Mouse (Mus musculus) thymus, postnatal 4 days (tissue): ENCODE results near the gene Nrxn1.

Experiments used
- DNase-seq: peaks from one replicate; pipeline ENCODE4 v3.0.0; 2021

The Nrxn1 gene

DNA sequence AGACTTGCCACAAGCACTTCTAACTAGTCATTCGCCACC is at the start of gene Nrxn1:
Gene Nrxn1 (minus strand): TSS at position 30 of the 39 bp plus-strand sequence.
- DNase-seq: no peak

GRCm38 (mm10) chr17:91136859-91137258 is 44.0 kb upstream of the Nrxn1 start:
- DNase-seq: no peak

DNA sequence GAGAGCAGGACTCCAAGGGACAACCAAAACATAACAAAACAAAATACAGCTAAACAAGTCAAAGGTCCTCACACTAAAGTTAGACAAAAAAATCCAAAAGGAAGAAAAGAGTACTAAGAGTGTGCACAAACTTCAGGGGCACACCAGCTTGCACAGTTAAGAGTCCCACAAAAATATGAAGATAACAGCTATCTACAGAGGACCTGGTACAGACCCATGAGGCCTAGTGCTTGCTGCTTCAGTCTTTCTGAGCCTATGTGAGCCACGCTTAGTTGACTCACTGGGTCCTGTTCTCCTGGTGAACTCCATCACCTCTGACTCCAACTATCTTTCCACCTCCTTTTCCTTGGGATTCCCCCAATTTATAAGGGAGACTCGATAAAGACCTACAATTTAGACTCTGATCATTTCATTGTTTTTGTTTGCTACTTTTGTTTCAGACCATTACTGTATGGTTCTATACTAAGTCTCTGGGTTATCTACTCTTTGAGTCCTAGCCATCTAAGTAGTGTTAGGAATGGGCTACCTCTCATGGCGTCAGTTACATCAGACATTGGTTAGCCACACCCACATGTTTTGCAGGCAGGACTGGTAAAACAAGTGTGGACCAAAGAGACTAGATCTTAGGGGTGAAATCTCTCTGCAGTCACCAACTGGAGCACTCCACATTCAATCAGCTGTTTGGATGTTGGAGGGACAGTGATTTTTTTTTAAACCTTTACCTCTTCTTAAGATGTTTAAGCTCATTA is 20.2 kb upstream of the Nrxn1 start:
- DNase-seq: no peak

DNA sequence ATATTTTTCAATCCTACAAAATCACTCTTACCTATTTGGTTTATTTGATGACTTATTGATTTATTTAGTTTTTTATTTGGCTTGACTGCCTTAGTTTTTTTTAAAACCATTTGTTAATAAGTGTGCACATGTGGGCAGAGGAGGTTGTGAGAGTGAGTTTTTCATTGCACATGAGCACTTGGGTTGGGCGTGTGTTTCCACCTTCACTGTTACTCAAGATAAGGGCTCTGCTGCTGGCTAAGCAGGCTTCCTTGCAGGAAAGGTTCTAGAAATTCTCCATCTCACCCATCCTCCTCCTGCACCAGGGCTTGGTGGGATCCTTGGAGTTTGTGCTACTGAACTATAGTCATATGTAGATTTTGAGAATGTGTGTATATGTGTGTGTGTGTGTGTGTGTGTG is 19.2 kb upstream of the Nrxn1 start:
- DNase-seq: no peak

DNA sequence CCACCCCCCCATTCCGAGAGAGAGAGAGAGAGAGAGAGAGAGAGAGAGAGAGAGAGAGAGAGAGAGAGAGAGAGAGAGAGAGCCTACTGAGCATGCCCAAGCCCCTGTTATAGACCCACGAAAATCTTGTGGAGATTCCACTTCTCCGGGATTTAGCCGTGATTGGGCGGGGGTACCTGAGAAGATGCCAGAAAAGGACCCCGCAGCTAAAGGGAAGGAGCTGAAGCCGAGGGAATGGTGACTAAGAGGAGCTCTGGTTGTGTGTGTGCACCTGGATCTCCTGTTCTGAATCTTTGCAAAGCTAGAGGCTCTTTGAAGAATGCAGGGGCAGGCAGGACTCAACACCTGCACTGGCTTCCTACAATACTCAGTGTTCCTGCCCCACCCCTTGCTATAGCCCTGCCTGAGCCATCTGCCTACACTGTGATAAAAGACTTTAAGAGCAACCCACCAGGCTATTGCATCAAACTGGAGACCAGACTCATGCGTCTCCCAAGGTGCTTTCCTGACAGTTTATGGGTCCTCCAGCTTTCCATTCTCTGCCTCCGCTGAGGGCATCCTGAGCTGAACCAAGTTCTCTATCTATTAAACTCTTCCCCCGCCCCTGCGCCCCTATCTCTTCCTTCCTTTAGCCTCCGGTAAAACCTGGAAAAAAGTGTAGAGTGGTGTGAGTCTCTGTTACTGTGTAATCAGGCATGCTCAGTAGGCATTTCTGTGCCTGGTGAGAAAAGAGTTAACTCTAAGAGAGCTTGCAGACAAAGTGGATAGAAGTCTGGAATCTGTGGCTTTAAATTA is 407 bp upstream of the Nrxn1 start:
- no peak for DNase-seq

DNA sequence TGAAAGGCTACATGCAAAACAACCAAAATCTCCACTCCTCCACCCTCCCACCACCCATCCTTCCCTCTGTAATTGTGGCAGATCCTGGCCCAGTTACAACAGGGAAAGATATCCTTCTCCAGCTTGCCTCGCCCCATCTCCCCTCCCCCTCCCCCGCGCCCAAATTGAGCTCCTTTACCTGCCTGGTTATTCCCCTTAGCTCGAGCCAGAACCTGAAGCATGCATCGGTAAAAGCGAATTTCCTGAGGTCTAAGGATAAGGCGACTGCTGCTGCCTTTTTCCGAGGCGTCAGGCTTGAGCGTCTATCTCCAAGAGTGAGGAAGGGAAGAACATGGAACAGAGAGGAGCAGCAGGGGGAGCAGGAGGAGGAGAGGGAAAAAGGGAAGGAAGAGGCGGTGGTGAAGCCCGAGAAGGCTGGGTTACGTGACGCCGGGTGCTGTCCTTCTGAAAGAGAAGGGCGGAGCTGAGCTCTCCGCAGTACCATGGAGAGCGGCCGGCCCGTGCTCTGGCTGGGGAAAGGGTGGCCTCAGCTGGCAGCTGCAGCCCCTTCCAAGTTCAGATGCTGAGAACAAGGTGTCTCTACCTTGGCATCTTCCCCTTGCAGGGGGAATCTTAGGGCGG is 340 bp downstream of the Nrxn1 start:
- peak; percentile 13 for DNase-seq

GRCm38 (mm10) chr17:91090631-91091030 is 2.2 kb downstream of the Nrxn1 start:
- no peak for DNase-seq

- no peak for DNase-seq
Measured at GRCm38 (mm10) chr17:91088991-91089390, 3.9 kb downstream of the Nrxn1 start.

DNA sequence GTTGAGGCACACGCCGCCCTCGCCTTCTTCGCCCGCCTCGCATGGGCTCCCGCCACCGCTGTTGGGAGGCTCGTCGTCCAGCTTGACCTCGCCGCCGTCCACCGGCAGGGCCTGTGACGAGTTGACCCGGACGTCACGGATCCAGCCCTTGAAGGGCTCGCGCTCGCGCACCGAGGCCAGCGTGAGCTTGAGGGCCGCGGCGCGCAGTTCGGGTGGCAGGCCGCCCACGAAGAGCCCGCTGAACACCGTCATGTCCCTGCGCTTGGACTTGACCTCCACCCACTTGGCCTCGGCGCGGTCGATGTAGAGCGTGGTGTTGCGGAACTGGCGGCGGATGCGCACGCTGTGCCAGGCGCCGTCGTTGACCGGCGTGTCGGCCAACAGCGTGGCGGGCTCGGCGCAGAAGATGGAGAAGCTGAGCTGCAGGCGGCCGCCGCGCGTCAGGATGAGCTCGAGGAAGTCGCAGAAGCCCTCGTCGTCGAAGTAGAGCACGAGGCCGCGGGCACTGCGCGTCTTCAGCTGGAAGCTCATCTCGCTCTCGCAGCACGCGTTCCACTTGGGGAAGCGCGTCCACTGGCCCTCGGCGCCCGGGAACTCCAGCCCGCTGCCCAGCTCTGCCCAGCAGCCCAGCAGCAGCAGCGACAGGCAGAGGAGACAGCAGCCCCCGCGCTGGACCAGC is 4.7 kb downstream of the Nrxn1 start:
- no peak for DNase-seq

DNA sequence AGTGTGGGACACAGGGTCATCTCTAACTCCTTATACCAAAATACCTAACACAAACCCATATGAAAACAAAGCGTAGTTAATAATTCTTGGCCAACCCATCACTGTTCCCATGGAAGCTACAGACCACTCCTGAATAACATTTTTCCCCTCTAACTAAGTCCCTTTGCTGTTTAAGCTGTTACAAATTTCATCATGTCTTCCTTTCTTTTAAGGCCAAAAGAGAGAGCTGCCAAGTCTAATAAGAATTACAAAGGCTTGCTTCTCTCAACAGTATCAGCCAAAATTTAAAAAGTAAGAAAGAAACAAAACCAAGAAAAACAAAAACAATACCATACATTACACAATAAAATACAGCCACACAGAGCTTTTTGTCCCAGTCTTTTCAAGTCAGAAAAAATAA is 6.5 kb downstream of the Nrxn1 start:
- no peak for DNase-seq

- DNase-seq: no peak
Measured at GRCm38 (mm10) chr17:91085416-91085815, 7.5 kb downstream of the Nrxn1 start.

DNA sequence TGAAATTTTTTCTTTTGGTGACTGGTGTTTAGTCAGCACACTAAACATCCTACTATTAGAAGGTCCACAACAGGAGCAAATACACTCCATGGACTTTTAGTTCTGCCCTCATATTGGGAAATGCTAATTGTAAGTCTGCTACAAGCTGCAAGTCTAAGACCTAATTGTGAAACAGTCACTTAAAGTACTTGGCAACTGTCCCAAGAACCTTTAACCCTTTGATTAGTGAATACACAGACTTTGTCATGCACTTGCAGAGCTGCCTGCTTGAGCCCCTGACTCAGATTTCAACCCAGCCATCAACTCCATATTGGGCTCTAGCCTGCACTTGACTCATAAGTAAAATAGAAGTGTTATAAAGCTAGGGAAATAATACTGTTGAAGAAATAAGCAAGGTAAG is 13.8 kb downstream of the Nrxn1 start:
- DNase-seq: no peak

GRCm38 (mm10) chr17:91074780-91075179 is 18.1 kb downstream of the Nrxn1 start:
- no peak for DNase-seq

DNA sequence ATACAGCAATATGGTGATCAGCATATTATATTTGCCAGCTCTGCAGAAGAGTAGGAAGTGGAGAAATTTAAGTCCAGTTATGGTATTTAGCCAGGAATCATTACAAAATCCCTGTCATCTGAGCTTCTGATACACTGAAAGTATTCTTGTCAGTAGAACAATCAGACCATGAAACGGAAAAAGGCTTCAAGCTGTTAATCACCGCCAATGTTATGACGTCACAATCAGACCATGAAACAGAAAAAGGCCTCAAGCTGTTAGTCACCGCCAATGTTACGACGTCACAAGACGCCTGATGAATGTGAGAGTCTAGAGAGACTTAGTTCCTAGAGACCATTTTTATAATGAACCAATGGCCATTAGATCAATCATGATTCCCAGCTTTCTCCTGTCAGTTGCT is 59.4 kb downstream of the Nrxn1 start:
- DNase-seq: no peak

DNA sequence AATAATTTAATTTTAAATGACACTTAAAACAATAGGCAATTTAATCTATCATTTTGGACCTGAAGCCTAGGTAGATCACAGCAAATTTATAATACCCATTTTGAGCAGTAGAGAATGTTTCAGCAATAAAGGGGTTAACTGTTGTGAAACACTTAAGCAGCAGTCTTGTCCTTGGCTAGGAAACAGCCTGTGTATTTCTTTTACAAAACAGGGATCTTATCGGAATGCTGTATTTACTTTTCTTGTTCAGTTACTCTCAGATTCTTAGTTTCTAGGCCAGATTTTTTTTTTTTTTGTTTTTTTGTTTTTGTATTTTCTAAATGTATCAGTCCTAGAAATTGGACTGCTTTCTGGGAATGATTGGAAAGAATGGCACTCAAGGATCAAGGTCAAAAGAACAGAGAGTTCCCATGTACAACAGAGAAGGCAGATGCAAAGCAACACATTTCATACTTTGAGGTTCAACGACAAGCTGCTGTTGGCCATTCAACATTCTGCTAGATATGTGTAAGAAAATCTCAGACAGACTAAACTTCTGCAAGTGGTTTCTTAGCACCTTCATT is 67.7 kb downstream of the Nrxn1 start:
- DNase-seq: no peak

DNA sequence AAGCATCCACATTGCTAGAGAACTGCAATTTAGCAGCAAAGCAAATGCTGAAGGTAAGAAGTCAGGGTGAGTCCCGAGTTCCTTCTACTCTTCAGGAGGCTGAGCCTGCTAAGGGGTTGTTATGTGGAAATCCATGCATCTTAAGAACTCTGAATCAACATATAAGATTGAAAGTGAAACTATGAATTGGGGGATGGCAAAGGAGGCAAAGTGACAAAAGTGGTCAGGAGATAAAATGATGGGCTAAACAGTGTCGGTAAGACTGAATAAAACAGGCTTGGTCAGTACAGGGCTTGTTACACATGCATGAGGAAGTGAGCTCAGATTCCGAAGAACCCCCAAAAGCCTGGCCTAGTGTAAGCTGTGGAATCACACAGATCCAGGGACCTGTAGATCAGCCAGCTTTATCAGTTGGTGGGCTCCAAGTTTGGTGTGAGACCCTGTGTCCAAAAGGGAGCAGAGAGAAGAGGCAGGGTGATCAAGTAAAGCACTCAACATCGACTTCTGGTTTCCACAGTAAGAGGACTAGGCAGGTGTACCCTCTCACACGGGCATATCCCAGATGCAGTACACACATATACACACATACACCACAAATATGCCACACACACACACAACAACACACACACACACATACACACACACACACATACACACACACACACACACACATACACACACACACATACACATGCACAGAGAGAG is 85.3 kb downstream of the Nrxn1 start:
- DNase-seq: no peak

GRCm38 (mm10) chr17:91000389-91000788 is 92.5 kb downstream of the Nrxn1 start:
- DNase-seq: no peak

- DNase-seq: no peak
Measured at GRCm38 (mm10) chr17:90999667-91000154, 93.2 kb downstream of the Nrxn1 start.

DNA sequence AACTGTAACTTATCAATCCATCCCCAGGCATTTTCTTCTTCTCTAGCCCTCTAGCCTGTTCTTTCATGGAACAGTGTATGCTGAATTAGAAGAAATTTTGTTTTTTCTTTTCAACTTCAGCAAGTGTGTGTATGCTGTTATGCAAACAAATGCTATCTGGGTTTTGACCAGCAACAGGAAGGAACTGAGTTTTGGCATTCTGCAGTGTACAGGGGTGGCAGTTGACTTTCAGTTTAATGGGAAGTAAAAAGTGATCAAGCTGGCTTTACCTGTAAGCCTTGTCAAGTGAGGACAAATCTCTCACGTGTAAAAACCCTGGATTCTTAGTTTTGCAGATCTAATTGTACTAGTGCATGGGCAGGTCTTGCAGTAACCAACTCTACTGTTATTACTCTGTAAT is 95.2 kb downstream of the Nrxn1 start:
- DNase-seq: no peak

DNA sequence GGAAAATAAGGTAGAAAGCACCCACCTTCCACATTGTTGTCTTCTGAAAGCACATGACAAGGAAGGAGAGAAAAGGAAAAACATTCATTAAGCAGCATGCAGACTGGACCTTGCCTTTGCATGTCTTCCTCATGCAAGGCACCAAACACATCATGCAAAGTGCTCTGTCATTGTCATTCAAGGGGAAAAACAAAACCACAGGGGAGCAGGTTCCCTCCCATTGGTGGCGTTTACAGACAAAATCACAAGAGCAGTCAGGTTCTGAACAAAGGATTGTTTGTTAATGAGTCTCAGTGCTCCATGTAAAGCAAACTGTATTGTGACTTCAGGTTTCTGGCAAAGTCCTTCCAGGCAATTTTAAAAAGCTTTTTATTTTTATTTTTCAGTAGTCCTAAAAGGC is 97.4 kb downstream of the Nrxn1 start:
- no peak for DNase-seq

DNA sequence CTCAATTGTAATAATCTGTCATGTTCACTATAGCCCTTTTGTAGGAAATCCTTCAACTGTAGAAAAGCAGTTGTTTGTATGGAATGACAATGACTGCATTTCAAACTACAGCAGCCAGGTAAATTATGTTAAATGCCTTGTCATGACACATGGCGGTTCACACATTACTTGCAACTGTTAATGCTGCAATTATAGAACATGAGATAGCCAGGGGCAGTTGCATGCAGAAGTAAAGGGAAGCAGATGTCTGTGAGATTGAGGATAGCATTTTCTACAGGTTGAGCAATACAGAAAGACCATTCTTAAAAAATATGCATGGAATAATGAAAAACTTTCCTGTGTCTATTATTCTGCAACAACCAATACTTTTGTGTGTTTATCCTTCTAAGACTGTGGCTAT is 98.6 kb downstream of the Nrxn1 start:
- DNase-seq: no peak

- DNase-seq: no peak
Measured at GRCm38 (mm10) chr17:90990747-90991146, 102.1 kb downstream of the Nrxn1 start.
